Mouse (Mus musculus) erythroblast, embryonic 14.5 days (primary cell): ENCODE measurements around the gene Btbd9.
"Not testable (repeated sequence)": the region's sequence is repeated elsewhere in the genome, so short reads cannot be mapped to it uniquely, and the experiment has no call there.

Experiments used
- GATA1 ChIP-seq: IDR thresholded peaks from 2 replicates; pipeline ENCODE4 v1.6.1; 2012; ENCODE audit warnings: low read length, inconsistent platforms, mixed read lengths
- TAL1 ChIP-seq: IDR thresholded peaks from 3 replicates; pipeline ENCODE4 v1.6.1; 2012; ENCODE audit warnings: low read length, inconsistent platforms, mixed read lengths

DNA sequence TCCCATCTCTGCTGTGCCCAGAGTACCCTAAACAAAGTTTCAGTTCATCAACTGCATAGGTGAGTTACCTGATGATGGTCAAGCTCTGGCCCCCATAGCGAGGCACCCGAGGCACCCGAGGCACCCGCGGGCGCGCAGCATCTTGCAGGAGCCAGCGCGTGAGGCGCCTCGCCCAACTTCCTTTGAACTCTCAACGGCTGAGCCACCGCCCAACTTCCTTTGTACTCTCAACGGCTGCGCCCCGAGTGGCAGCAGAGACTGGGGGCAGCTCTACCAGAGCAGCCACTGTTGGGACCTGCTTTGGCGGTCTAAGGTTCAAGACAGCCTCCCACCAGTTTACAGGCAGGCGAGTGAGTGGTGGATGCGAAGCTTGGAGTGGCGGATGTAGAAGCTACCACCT, 47.8 kb upstream of the Btbd9 start, which contains the start of gene Dnah8:
- not testable (repeated sequence) for TF ChIP-seq GATA1, TAL1
